Mouse (Mus musculus) testis, adult 2 months (tissue): Measurements from ENCODE around the gene Acvr1. TPM values are rescaled to one million over a fixed set of nuclear protein-coding genes. Genes with fewer than 3 reads are reported as not detected.
A peak's percentile ranks its signal among the peaks of the same experiment; 100 is the strongest.

ENCODE experiments used
- H3K27ac ChIP-seq: fragments of 200-500 bp; 2 replicates; pipeline ENCODE4 v1.5.1; 2012; ENCODE audit warnings: low read depth, low read length; ENCODE audit not compliant: control insufficient read depth, insufficient read depth
- H3K27me3 ChIP-seq: fragments of 200-500 bp; 2 replicates; pipeline ENCODE4 v1.6.1; 2012; ENCODE audit warnings: mild to moderate bottlenecking, low read length, moderate library complexity; ENCODE audit not compliant: control insufficient read depth, insufficient read depth
- H3K36me3 ChIP-seq: fragments of 200-500 bp; 2 replicates; pipeline ENCODE4 v1.6.1; 2012; ENCODE audit warnings: mild to moderate bottlenecking, low read length; ENCODE audit not compliant: control insufficient read depth, insufficient read depth
- H3K4me1 ChIP-seq: fragments of 200-500 bp; 2 replicates; pipeline ENCODE4 v1.6.1; 2012; ENCODE audit warnings: low read length; ENCODE audit not compliant: control insufficient read depth, insufficient read depth
- H3K4me3 ChIP-seq: fragments of 200-500 bp; 2 replicates; pipeline ENCODE4 v1.5.1; 2012; ENCODE audit warnings: low read depth, mild to moderate bottlenecking, low read length, moderate library complexity, mixed read lengths; ENCODE audit not compliant: control insufficient read depth
- CTCF ChIP-seq: fragments of 200-500 bp; IDR thresholded peaks from 2 replicates; pipeline ENCODE4 v1.5.1; 2012; ENCODE audit warnings: low read depth, mild to moderate bottlenecking, inconsistent platforms, low read length, moderate library complexity; ENCODE audit not compliant: control insufficient read depth, insufficient read depth, insufficient replicate concordance
- POLR2A ChIP-seq: fragments of 200-500 bp; IDR thresholded peaks from 2 replicates; pipeline ENCODE4 v1.6.1; 2012; ENCODE audit warnings: low read depth, mild to moderate bottlenecking, inconsistent platforms, low read length, moderate library complexity; ENCODE audit not compliant: control insufficient read depth
- polyA plus RNA-seq: library from polyadenylated mRNA; depleted of rRNA; stranded (reverse); fragments of >200 nt; gene quantifications from 2 replicates; pipeline ENCODE4 v1.2.3, GENCODE M21; 2012

Acvr1 gene
- polyA plus RNA-seq, 1 experiment, result 2.0 TPM

DNA sequence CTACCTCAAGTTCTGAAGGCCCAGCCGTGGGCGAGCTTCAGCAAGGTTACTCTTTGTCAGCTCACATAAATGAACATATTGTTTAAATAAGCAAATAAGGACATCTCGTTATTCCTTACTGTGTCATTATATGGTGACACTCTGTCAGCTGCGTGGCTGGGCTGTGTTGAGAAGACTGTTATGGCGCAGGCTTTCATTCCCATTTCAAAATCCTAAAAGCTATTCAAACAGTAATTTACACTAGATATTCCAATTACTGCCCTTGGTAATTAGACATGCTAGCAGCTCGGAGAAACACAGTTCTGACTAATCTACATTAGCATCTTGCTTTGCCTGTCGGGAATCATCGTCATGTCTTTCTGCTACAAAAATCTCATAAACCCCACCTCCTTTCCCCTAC lies 91.4 kb downstream of the Acvr1 start:
- no peak overlapping the region for H3K4me3 ChIP-seq
- no peaks in the 10 kb centered on the region for H3K27me3 ChIP-seq
- no peaks in the 10 kb centered on the region for H3K36me3 ChIP-seq
- H3K27ac ChIP-seq, result no peak overlapping the region
- no peak for TF ChIP-seq CTCF
- no peak for TF ChIP-seq POLR2A
- no peaks in the 10 kb centered on the region for H3K4me1 ChIP-seq

DNA sequence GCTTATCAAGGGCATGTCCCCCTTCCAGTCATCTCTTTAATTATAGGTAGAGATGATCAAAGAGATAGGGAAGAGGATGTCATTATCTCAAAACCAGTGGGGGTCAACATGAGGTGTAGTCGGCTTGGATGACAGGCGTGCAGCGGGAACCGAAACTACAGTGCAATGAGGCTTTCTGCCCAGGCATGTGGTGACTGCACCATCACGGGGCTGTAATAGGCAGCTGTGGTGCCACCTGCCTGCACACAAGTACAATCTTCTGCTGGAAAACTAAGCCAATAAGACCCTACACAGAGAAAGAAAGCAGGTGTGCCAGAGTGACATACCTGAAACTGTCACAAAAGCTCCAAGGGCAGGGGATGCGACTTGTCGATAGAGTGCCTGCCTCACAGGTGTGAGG lies 96.7 kb downstream of the Acvr1 start:
- Histone ChIP-seq H3K27ac (no peak overlapping the region), H3K4me1 (no peaks in the 10 kb centered on the region), H3K36me3 (no peaks in the 10 kb centered on the region), H3K4me3 (no peak overlapping the region), H3K27me3 (no peaks in the 10 kb centered on the region)
- TF ChIP-seq POLR2A (no peak), CTCF (no peak)

DNA sequence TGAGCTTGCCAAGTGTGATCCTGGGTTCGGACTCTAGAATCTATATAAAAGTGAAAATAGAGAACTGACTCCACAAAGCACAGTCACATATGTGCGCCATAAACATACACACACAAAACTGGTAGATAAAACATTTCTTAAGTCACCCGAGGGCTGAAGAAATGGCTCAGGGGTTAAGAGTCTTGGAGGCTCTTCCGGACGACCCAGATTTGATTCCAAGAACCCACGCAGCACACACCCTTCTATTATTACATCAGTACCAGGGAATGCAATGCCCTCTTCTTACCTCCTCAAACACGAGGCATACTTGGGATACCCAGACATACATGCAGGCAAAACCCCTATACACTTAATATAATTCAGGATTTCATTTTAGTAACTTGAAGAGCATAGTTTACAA lies 97.1 kb downstream of the Acvr1 start, which contains the start of gene Gm17409:
Gene Gm17409, plus strand, starts transcription at position 301 of the 400 bp plus-strand sequence.
- no peaks in the 10 kb centered on the region for H3K36me3 ChIP-seq
- no peak for TF ChIP-seq CTCF
- no peak for TF ChIP-seq POLR2A
- H3K27me3 ChIP-seq, result no peaks in the 10 kb centered on the region
- H3K4me1 ChIP-seq, result no peaks in the 10 kb centered on the region
- H3K4me3 ChIP-seq, result no peak within 1 kb of the TSS
- H3K27ac ChIP-seq, result no peak within 1 kb of the TSS

DNA sequence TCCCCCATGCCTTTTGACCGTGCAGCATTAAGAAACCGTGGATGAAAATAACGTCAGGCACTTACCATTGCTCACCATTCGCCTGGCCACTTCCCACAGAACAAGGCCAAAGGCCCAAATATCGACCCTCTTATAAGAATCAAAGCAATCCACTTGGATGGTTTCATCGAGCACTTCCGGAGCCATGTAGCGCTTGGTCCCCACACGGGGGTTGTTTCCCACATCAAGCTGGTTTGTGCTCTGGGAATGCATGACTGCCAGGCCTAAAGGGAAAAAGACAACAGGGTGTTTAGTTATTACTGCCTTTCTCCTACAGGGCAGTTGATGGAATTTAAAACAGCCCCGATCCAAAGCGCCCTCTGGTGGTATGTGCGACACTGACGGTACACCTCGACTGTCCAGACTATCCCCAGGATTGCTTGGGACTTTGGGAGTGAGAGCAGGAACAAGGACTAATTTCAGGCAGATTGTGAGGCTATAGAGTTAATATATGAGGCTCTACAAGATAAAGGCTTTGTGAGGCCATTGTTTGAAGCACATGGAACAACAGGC lies 108.1 kb downstream of the Acvr1 start:
- Histone ChIP-seq H3K4me1 (no peaks in the 10 kb centered on the region), H3K27ac (no peak overlapping the region), H3K27me3 (no peaks in the 10 kb centered on the region), H3K4me3 (no peak overlapping the region), H3K36me3 (no peaks in the 10 kb centered on the region)
- TF ChIP-seq CTCF (peak; percentile 38; the same call in 1 of the 2 replicates), POLR2A (no peak)

DNA sequence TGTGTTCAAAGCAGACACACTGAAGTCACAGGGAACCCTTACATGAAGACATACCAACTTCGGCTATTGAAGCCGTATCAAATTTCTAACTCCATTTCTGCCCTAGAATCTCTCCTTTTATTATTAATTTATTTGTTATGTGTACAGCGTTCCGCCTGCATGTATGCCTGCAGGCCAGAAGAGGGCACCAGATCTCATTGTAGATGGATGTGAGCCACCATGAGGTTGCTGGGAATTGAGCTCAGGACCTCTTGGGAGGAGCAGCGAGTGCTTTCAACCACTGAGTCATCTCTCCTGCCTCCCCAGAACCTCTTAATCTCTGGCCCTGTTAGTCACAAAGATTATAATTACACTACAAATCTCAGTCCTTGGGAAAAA lies 109.5 kb downstream of the Acvr1 start:
- H3K4me3 ChIP-seq, result no peak overlapping the region
- TF ChIP-seq POLR2A (no peak), CTCF (no peak)
- H3K27me3 ChIP-seq, result no peaks in the 10 kb centered on the region
- H3K4me1 ChIP-seq, result no peaks in the 10 kb centered on the region
- H3K36me3 ChIP-seq, result no peaks in the 10 kb centered on the region
- no peak overlapping the region for H3K27ac ChIP-seq

DNA sequence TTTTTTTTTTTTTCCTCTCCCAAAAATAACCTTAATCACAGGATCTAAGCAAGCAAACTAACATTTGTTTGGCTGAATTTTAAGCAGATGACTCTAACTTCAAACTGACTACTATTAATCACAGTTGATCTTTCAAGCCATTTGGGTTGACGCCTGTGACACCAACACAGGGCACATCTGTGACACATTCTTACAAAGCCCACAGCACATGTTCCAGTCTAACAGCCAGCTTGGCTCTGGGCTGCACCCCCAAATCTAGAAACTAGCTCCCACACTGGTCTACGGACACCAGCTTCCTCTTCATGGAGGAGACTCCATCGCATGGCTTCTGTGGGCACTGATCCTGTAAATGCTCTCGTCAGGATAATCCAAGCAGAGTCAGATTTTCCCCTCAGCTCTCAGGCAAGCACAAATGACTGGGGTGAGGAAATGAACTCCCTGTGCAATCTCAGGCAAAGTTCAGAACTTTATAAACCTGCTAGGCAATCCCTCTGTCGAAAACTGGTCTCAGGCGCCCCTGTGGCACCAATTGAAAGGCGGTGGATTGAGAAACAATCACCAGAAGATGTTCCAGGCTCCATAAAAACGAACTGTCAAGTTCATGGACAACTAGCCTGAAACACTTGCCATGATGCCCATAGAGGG lies 110.0 kb downstream of the Acvr1 start:
- Histone ChIP-seq H3K27me3 (no peaks in the 10 kb centered on the region), H3K27ac (no peak overlapping the region), H3K4me1 (no peaks in the 10 kb centered on the region), H3K36me3 (no peaks in the 10 kb centered on the region), H3K4me3 (no peak overlapping the region)
- no peak for TF ChIP-seq CTCF
- no peak for TF ChIP-seq POLR2A

DNA sequence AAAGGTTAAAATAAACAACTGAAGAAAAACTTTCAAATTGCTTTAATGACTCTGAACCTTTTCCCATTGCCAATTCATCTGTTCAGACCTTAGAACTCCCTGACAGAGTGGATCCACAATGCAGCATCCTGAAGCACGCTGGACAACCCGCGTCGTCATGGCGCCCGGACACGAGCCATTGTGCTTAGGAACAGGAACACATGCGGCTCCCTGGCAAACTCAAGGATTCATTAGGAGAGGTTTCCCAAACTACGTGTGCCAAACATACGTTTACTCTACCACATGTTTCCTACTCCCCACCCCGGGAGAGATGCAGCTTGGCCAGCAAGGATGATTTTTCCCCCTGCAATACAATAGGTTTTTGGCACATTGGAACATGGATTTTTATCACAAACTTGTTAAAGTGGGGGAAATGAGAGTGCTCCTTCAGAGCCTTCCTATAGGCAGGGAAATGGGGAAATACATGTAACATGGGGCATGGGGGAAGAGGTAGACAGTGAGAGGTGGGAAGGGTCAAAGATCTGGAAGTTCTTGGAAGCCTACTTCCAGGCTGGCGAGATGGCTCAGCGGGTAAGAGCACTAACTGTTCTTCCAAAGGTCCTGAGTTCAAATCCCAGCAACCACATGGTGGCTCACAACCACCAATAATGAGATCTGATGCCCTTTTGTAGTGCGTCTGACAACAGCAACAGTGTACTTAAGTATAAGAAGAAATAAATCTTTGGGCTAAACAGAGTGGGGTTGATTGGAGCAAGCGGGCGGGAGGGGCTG lies 112.7 kb downstream of the Acvr1 start:
- H3K36me3 ChIP-seq, result no peaks in the 10 kb centered on the region
- TF ChIP-seq CTCF, result no peak
- TF ChIP-seq POLR2A, result no peak
- H3K27ac ChIP-seq, result no peak overlapping the region
- no peaks in the 10 kb centered on the region for H3K27me3 ChIP-seq
- no peaks in the 10 kb centered on the region for H3K4me1 ChIP-seq
- no peak overlapping the region for H3K4me3 ChIP-seq
